9 mouse cellular contexts compared by ENCODE assay signal in the genomic region with DNA sequence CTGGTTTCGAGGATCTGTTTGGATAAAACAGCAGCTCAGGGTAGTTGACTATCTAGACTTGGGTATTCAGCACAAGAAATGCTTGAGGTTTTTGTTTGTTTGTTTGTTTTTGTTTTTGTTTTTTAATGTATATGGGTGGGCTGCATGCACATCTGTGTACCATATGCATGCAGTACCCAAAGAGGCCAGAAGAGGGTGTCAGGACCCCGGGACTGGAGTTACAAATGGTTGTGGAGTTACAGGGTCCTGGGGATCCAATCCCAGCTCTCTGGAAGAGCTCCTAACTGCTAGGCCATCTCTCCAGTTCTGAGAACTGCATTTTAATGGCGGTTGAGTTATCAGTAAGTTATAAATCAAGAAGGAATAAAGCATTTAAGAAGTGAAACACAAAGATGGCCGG.
DNase-seq lines count a peak whose midpoint lies in the region; ATAC-seq and TF ChIP-seq lines count a peak whose summit lies in the region.
"Had no signal": no experiment of that assay in that cellular context is flagged by ENCODE, and none has a peak within 500 bp of the region (broad histone marks: within the 10 kb centered on the region; RNA-seq: fewer than 3 reads in every experiment).

No protein-coding gene starts in this region.

- no peak overlapping the region for H3K4me3 ChIP-seq in left cerebral cortex, adult 2 months
- H3K4me3 ChIP-seq in lung, postnatal 0 days (ENCODE audit: low read depth, low read length) = no peak overlapping the region
- H3K4me3 ChIP-seq: lung, embryonic 15.5 days had no signal

- no peak for ATAC-seq in lung, postnatal 0 days
- no peak for ATAC-seq in activated CD4-positive, CD25-positive, alpha-beta regulatory T cell, adult 4 months

- H3K36me3 ChIP-seq in lung, postnatal 0 days (ENCODE audit: insufficient read depth, low read length) = no peaks in the 10 kb centered on the region
- H3K36me3 ChIP-seq: lung, embryonic 15.5 days had no signal

- no peak overlapping the region for H3K4me2 ChIP-seq in lung, postnatal 0 days (replicated peaks; ENCODE audit: low read depth, low read length)
- H3K4me2 ChIP-seq: lung, embryonic 15.5 days had no signal

- H3K9me3 ChIP-seq in lung, postnatal 0 days (ENCODE audit: low read length) = no peaks in the 10 kb centered on the region
- H3K9me3 ChIP-seq: lung, embryonic 15.5 days had no signal

- peak; percentile 22 to 27 for DNase-seq in cerebellum, adult 18-20 months
- DNase-seq in cerebellum, adult 11-12 months = no peak
- DNase-seq in left cerebral cortex, adult 2 months (ENCODE audit: extremely low spot score in 1 of 2, low spot score in 2 of 2) = peak in 1 of 2 experiments; percentile 33
- DNase-seq in left cerebral cortex, adult 11 months (ENCODE audit: low spot score) = no peak
- peak; percentile 23 for DNase-seq in adrenal gland, postnatal 25 days
- no peak for DNase-seq in lung, postnatal 0 days (ENCODE audit: low spot score)
- no peak for DNase-seq in urinary bladder, adult 2 months (ENCODE audit: low spot score)

- no peak overlapping the region for H3K9ac ChIP-seq in lung, postnatal 0 days (replicated peaks; ENCODE audit: low read depth)
- H3K9ac ChIP-seq: lung, embryonic 15.5 days had no signal

- no peaks in the 10 kb centered on the region for H3K27me3 ChIP-seq in lung, postnatal 0 days (replicated peaks; ENCODE audit: insufficient read depth, low read length)
- H3K27me3 ChIP-seq: lung, embryonic 15.5 days had no signal

- TF ChIP-seq CTCF in left cerebral cortex, adult 2 months (IDR thresholded peaks at IDR 0.05) = peak; percentile 66
- peak; percentile 66 for TF ChIP-seq CTCF in lung, postnatal 0 days (IDR thresholded peaks at IDR 0.05)

- no peak for TF ChIP-seq EP300 in lung, postnatal 0 days (IDR thresholded peaks at IDR 0.05)

- H3K27ac ChIP-seq in left cerebral cortex, adult 2 months = no peak overlapping the region
- no peak overlapping the region for H3K27ac ChIP-seq in lung, postnatal 0 days (ENCODE audit: low read length)
- H3K27ac ChIP-seq: lung, embryonic 15.5 days had no signal

- no peaks in the 10 kb centered on the region for H3K4me1 ChIP-seq in lung, postnatal 0 days (ENCODE audit: insufficient read depth, low read depth, low read length)

- intact Hi-C loops in left cerebral cortex, adult 2 months (cut with DNase I) = loop anchor here (2.0 to 10.0 kb wide), 3 partner anchors 36 to 862 kb away; no protein-coding TSS in a partner anchor

- WGBS in lung, postnatal 0 days = 70% methylated on average over 4 of the region's 4 CpGs

Comparison
In these comparisons a context has a peak if more than half of its experiments do, and no peak if none do; other contexts are left out.
1. DNase-seq: peak in cerebellum, adult 18-20 months (2 of 2) and adrenal gland, postnatal 25 days (single experiment); none in cerebellum, adult 11-12 months (single experiment), left cerebral cortex, adult 11 months (single experiment), lung, postnatal 0 days (single experiment) and urinary bladder, adult 2 months (single experiment).